Mouse (Mus musculus) erythroblast, embryonic 14.5 days (primary cell): ENCODE results near the gene Secisbp2l.

Source experiments
- GATA1 ChIP-seq: IDR thresholded peaks from 2 replicates; pipeline ENCODE4 v1.6.1; 2012; ENCODE audit warnings: low read length, inconsistent platforms, mixed read lengths
- TAL1 ChIP-seq: IDR thresholded peaks from 3 replicates; pipeline ENCODE4 v1.6.1; 2012; ENCODE audit warnings: low read length, inconsistent platforms, mixed read lengths

DNA sequence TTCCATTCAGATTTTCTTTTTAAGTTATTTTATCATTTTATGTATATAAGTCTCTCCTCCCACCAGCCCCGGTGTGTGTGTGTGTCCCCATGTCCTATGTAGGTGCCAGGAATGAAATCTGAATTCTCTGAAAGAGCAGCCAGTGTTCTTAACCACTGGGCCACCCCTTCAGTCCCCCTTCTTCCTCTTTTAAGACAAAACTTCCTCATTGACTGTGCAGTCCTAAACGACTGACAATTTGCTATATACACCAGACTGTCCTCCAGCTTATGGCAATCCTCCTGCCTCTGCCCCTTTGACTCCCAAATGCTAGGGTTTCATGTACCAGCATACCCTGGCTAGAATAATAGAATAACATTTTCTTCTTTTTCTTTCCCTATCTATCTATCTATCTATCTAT, 12.4 kb upstream of the Secisbp2l start:
- no peak for TF ChIP-seq GATA1
- no peak for TF ChIP-seq TAL1
